Mouse (Mus musculus) v-Abl transformed pro-B cells (cell line): Measurements from ENCODE around the gene Olfr462.

Experiments
- in situ Hi-C, 2 experiments: fragments of 400-800 bp; cut with MboI; formaldehyde crosslinking; loops; one replicate each; pipeline ENCODE4 v1.15.1; 2025; ENCODE audit not compliant: unreplicated experiment in 2 of 2

Olfr462 gene

GRCm38 (mm10) chr11:87852690-87853596 lies 39.1 kb downstream of the Olfr462 start, which contains the start of gene Mks1:
Mks1 (plus strand) TSS chr11:87853215.
- in situ Hi-C loops = no loop called here

- in situ Hi-C loops = no loop called here
Measured at GRCm38 (mm10) chr11:87847884-87848283, 44.2 kb downstream of the Olfr462 start.

GRCm38 (mm10) chr11:87846968-87847600 lies 45.0 kb downstream of the Olfr462 start:
- in situ Hi-C loops = no loop called here

GRCm38 (mm10) chr11:87841436-87841835 lies 50.6 kb downstream of the Olfr462 start:
- in situ Hi-C loops = no loop called here

- in situ Hi-C loops = no loop called here
Measured at GRCm38 (mm10) chr11:87840676-87841075, 51.4 kb downstream of the Olfr462 start.
